ENCODE assay signal across 8 mouse cellular contexts in genomic region chr19:32304008-32304873, GRCm38 (mm10).
DNase-seq lines count a peak whose midpoint lies in the region; ATAC-seq and TF ChIP-seq lines count a peak whose summit lies in the region.

No protein-coding gene starts in this region.

- 0 out of 2 replicates have a peak, but pooled peaks cover 7% of the 10 kb centered on the region for H3K36me3 ChIP-seq in kidney, embryonic 16.5 days (ENCODE audit: insufficient read depth, low read length)

- peak overlapping the region; percentile 21; the same call in 1 of the 2 replicates for H3K27ac ChIP-seq in cerebellum, adult 2 months (ENCODE audit: insufficient read depth, low read length)
- peak overlapping the region; percentile 95 for H3K27ac ChIP-seq in kidney, embryonic 16.5 days (ENCODE audit: low read length)

- no peaks in the 10 kb centered on the region for H3K9me3 ChIP-seq in kidney, embryonic 16.5 days (ENCODE audit: low read length)

- no peak for TF ChIP-seq CTCF in cerebellum, adult 2 months (IDR thresholded peaks at IDR 0.05; ENCODE audit: borderline replicate concordance, insufficient read depth, low read depth, low read length)

- no peak for ATAC-seq in cerebellum, adult (ENCODE audit: insufficient number of reproducible peaks, low FRiP score, low TSS enrichment)
- peak; percentile 92; the same call in 1 of the 2 replicates for ATAC-seq in kidney, embryonic 16.5 days (ENCODE audit: low FRiP score, low TSS enrichment)

- 45% methylated on average over 9 of the region's 9 CpGs for WGBS in cerebellum, adult 2 months
- 51% methylated on average over 9 of the region's 9 CpGs for WGBS in kidney, embryonic 16.5 days

- no peak overlapping the region; the same call in 1 of the 2 replicates for H3K4me2 ChIP-seq in kidney, embryonic 16.5 days (replicated peaks; ENCODE audit: low read depth, low read length)

- peaks cover 3% of the 10 kb centered on the region; the same call in 1 of the 2 replicates for H3K4me1 ChIP-seq in cerebellum, adult 2 months (ENCODE audit: control insufficient read depth, insufficient read depth, low read length)
- H3K4me1 ChIP-seq in kidney, embryonic 16.5 days (ENCODE audit: insufficient read depth, low read length): peaks cover 26% of the 10 kb centered on the region

- no peaks in the 10 kb centered on the region for H3K27me3 ChIP-seq in cerebellum, adult 2 months (ENCODE audit: control insufficient read depth, insufficient read depth, low read length)
- no peaks in the 10 kb centered on the region for H3K27me3 ChIP-seq in kidney, embryonic 16.5 days (ENCODE audit: insufficient read depth, low read length)

- H3K9ac ChIP-seq in kidney, embryonic 16.5 days (replicated peaks; ENCODE audit: low read length): no peak overlapping the region

- H3K4me3 ChIP-seq in cerebellum, adult 2 months (replicated peaks; ENCODE audit: insufficient read depth, low read depth, low read length): no peak overlapping the region
- H3K4me3 ChIP-seq in kidney, embryonic 16.5 days (ENCODE audit: low read length): no peak overlapping the region

- TF ChIP-seq POLR2A in cerebellum, adult 2 months (IDR thresholded peaks at IDR 0.05; ENCODE audit: borderline replicate concordance, insufficient read depth, low read length): no peak

- no peak for DNase-seq in cerebellum, adult 2 months
- DNase-seq in adrenal gland, adult 2 months: peak; percentile 76
- DNase-seq in heart, adult 9 months (ENCODE audit: low spot score in 2 of 2): peak; percentile 91 to 95
- DNase-seq in lung, postnatal 4 days: peak; percentile 87 to 92
- no peak for DNase-seq in thymus, adult 18-20 months
- DNase-seq in yolk sac, embryonic 10.5 days (ENCODE audit: low spot score): no peak

Comparison
In these comparisons a context has a peak if more than half of its experiments do, and no peak if none do; other contexts are left out.
1. DNase-seq: peak in adrenal gland, adult 2 months (single experiment), heart, adult 9 months (2 of 2) and lung, postnatal 4 days (2 of 2); none in cerebellum, adult 2 months (0 of 2), thymus, adult 18-20 months (0 of 2) and yolk sac, embryonic 10.5 days (single experiment).